Mouse (Mus musculus) cortical plate, adult 2 months (tissue): ENCODE data around the gene Tmem219.

Source experiments
- CTCF ChIP-seq: fragments of 200-500 bp; IDR thresholded peaks from 2 replicates; pipeline ENCODE4 v1.5.1; 2011; ENCODE audit warnings: mild to moderate bottlenecking, control low read depth, low read length; ENCODE audit not compliant: insufficient read depth; ENCODE audit errors: extremely low read depth
- POLR2A ChIP-seq: fragments of 200-500 bp; IDR thresholded peaks from 2 replicates; pipeline ENCODE4 v1.6.1; 2011; ENCODE audit warnings: mild to moderate bottlenecking, low read length, control low read depth; ENCODE audit not compliant: insufficient read depth; ENCODE audit errors: extremely low read depth

GRCm38 (mm10) chr7:126881040-126881439 lies 41.7 kb downstream of the Tmem219 start:
- TF ChIP-seq CTCF, result no peak
- no peak for TF ChIP-seq POLR2A
